Mouse (Mus musculus) adrenal gland, postnatal 36 days (tissue): Measurements from ENCODE around the gene Marc1. TPM values are rescaled to one million over a fixed set of nuclear protein-coding genes. Genes with fewer than 3 reads are reported as not detected.

Experiments
- DNase-seq, 2 experiments: peaks; one replicate each; pipeline ENCODE4 v3.0.0; 2021; ENCODE audit warnings: mixed read lengths in 1 of 2
- microRNA-seq: library from miRNA; unstranded; fragments of <30 nt; microRNA quantifications from one replicate; pipeline ENCODE4 v1.2.0, GENCODE M21; 2021
- total RNA-seq, 2 experiments: library from RNA; stranded (reverse); gene quantifications; 2 replicates each; pipeline ENCODE4 v1.2.3; 2021

The Marc1 gene
- total RNA-seq, 2 experiments from 2014 or later, result 3.7 to 7.4 TPM

DNA sequence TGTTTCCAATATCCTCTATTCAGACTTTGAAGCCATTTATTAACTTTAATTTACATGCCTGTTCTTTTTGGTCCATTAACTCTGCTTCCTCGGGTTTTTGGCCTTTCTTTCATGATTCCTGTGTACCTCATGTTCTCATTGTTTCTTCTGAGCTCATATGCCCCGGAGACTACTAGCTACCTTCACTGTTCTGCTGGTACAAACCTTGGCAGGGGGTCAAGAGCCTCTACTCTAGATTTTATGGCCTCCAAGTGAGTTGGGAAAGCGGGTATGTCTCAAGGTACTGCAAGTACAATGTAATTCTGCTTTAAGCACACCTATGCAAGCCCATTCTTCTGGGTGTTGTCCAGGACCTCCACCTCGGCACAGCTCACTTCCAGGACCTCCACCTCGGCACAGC lies 48.2 kb downstream of the Marc1 start:
- DNase-seq, result no peak

DNA sequence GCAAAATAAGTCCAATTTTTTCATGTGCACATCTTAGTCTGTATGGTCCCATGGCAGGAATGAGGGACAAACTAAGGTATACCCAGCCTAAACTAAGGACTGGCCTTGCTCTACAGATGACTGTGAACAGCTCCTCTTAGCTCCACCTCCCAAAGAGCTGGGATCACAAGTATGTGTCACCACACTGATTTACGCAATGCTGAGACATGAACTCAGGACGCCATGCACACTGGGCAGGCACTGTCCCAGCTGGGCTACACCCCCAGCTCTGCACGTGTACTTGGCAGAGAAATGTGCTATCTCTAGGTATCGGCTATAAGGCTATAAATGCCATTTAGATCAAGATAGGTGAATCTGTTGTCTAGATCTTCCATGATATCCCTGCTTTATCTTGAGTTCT lies 49.1 kb downstream of the Marc1 start:
- peak; percentile 24 to 46 for DNase-seq

DNA sequence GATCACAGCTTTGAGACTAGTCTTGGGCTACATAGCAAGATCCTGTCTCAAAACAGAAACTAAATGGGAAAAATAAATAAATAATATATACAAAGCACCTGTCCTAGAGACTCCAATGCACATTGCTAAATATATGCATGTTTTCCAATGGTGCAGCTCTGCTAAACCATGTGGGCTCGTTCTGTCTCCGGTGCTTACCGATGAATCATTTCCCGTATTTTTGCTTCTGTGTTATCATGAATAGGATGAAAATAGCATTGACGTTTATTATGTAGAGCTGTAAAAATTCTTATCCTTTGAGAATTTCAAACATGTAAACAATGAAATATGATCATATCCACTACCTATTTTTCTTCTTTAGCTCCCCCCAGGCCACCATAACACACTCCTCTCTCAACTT lies 58.4 kb downstream of the Marc1 start:
- DNase-seq, result no peak

DNA sequence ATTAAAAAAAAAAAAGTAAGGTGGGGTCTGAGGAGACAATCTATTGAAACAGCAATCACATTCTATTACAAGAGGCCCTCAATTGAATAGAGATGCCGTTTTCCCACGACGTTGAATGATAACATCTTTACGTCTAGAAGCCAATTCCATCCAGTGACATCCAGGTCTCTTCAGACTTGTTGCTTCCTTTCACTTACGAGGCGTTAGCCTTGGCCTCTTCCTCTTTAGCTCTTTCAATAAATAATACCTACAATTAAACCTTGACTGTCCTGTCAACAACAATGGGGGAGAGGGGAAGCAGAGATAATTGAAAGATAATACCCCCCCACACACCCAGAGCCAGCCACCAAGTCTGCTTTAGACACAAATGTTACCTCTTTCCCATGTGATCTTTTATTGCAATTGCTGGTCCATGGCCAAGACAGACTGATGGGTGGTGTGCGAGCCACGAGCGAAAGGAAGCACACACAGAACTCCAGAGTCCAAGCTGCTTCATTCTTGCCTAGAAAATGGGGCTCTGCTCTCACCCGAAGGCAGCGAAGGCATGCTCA lies 60.9 kb downstream of the Marc1 start:
- DNase-seq, result no peak

DNA sequence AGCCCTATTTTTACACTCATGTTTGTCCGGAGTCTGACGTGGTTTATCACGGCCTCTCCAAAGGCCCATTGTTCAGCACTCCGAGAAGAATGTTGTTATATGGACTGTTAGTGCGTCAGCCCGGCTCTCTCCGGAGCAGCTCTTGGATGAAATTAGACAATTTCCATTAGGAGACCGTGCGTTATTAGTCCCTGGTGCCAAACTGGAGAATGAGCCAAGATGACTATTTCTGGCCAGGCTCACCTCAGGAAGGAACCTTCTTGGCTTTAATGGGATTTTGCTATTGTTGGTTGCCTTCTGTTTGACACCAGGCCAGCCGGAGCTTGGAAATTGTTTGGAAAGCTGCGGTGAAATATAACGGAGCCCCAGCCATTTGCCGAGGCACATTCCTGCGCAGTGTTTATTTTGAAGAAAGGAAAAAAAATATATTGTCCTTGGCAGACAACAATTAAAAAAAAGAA lies 62.4 kb downstream of the Marc1 start:
- DNase-seq, result peak; percentile 32 to 51

DNA sequence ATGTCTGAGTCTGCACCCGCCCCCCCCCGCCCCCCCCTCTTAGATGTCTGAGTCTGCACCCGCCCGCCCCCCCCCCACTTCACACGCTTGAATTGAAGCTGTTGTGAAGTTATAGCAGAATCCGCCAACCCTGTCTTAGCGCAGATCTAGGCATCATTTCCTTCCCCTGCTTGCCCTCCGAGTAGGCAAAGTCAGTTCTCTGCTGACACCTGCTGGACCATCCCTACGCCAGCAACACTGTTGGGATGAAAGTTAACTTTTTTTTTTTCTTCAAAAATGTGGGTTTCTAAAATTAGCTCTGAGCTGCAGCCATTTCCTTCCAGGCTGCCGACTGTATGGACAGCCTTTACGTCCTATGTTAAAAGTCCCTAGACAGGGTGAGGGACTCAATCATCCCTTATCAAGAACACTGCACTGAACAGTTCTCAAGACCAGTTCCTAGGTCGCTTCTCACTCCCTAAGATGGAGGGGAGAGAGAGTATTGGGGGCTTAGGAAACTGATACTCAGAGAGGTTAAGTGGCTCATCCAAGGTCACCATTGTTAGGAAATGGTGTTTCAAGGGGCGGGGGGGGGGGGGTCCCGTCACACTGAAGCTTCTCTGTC lies 73.1 kb downstream of the Marc1 start:
- DNase-seq, result peak; percentile 76 to 83

DNA sequence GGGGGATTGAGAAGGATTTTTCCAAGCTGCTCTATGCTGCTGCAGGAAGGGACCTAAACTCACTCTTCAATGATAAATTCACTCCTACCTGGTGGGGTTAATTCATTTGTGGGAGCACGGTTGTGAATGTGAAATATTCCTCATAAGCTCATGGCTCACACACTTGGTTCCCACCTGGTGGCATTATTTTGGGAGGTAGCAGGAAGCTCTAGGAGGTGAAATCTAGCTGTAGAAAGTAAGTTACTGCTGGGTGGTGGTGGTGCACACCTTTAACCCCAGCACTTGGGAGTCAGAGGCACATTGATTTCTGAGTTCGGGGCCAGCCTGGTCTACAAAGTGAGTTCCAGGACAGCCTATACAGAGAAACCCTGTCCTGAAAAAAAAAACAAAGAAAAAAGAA lies 73.9 kb downstream of the Marc1 start:
- no peak for DNase-seq

Small RNA genes within 50 kb of the gene (microRNA-seq; reads per million reads assigned to microRNA genes)
- gene Mir1981, result 339 reads per million, percentile 66 among the genes with 10 or more reads in this experiment

Other genes with a start within 250 kb of the Marc1 start
- gene Hlx, start 78.7 kb downstream of the Marc1 start, total RNA-seq, result 10 to 100 TPM in 1 of 2 experiments, 1 to 10 TPM in 1; 7.2 to 14.6 TPM
- gene Marc2, start 35.1 kb upstream of the Marc1 start, total RNA-seq, result 100 to 1,000 TPM; 380 to 404 TPM
- gene C130074G19Rik, start 71.9 kb upstream of the Marc1 start, total RNA-seq, result 10 to 100 TPM; 26.6 to 32.5 TPM
- gene Mark1, start 188.3 kb upstream of the Marc1 start, total RNA-seq, result 1 to 10 TPM; 7.0 to 8.4 TPM